Mouse (Mus musculus) stomach, postnatal 0 days (tissue): ENCODE measurements around the gene Ube2n. TPM values are rescaled to one million over a fixed set of nuclear protein-coding genes. Genes with fewer than 3 reads are reported as not detected.

ENCODE experiments used
- ATAC-seq: fragments of 200-750 bp; cut with Nextera tagmentation; 2 replicates; pipeline ENCODE4 v1.8.0; 2017; ENCODE audit not compliant: low FRiP score, low TSS enrichment
- DNase-seq: peaks from one replicate; pipeline ENCODE4 v3.0.0-alpha.2; 2016; ENCODE audit warnings: low spot score
- H3K27ac ChIP-seq: fragments of 300-500 bp; sonication (generic); replicated peaks from 2 replicates; pipeline ENCODE4 v1.5.1; 2014; ENCODE audit warnings: mild to moderate bottlenecking, control low read depth
- H3K27me3 ChIP-seq: fragments of 300-500 bp; sonication (generic); 2 replicates; pipeline ENCODE4 v1.6.1; 2014; ENCODE audit warnings: low read length; ENCODE audit not compliant: control insufficient read depth, insufficient read depth
- H3K36me3 ChIP-seq: fragments of 300-500 bp; sonication (generic); 2 replicates; pipeline ENCODE4 v1.6.1; 2014; ENCODE audit warnings: low read length, mixed read lengths; ENCODE audit not compliant: control insufficient read depth, insufficient read depth
- H3K4me1 ChIP-seq: fragments of 300-500 bp; sonication (generic); replicated peaks from 2 replicates; pipeline ENCODE4 v1.6.1; 2014; ENCODE audit warnings: antibody characterized with exemption; ENCODE audit not compliant: control insufficient read depth, insufficient read depth
- H3K4me2 ChIP-seq: fragments of 300-500 bp; sonication (generic); replicated peaks from 2 replicates; pipeline ENCODE4 v1.6.1; 2014; ENCODE audit warnings: low read depth, mild to moderate bottlenecking, control low read depth, moderate library complexity
- H3K4me3 ChIP-seq: fragments of 300-500 bp; sonication (generic); 2 replicates; pipeline ENCODE4 v1.5.1; 2014; ENCODE audit warnings: low read depth, low read length, control low read depth
- H3K9ac ChIP-seq: fragments of 300-500 bp; sonication (generic); 2 replicates; pipeline ENCODE4 v1.6.1; 2014; ENCODE audit warnings: mild to moderate bottlenecking, low read length, control low read depth, mixed read lengths
- H3K9me3 ChIP-seq: fragments of 300-500 bp; sonication (generic); 2 replicates; pipeline ENCODE4 v1.6.1; 2016; ENCODE audit warnings: low read length; ENCODE audit not compliant: control insufficient read depth
- CTCF ChIP-seq: IDR thresholded peaks from 2 replicates; pipeline ENCODE4 v1.5.1; 2016; ENCODE audit warnings: antibody characterized with exemption, low read depth, mild to moderate bottlenecking, moderate library complexity
- EP300 ChIP-seq: optimal IDR thresholded peaks from 2 replicates; pipeline ENCODE3; 2016; ENCODE audit warnings: antibody characterized with exemption
- WGBS: fragments of 180-500 bp; shearing (Covaris S2); extraction: QIAGEN DNeasy Blood & Tissue Kit; methylation state at CpG from one replicate; pipeline ENCODE4 v1.1.7; 2014; 5-methylcytosine and 5-hydroxymethylcytosine counted together
- polyA plus RNA-seq: library from polyadenylated mRNA; unstranded; fragments of >200 nt; fragmentation: Nextera tagmentation; extraction: Ambion mirVana; gene quantifications from 2 replicates; pipeline ENCODE4 v1.2.1, GENCODE M21; 2015

Gene Ube2n
- polyA plus RNA-seq, 1 experiment from 2014 or later: 229 TPM

DNA sequence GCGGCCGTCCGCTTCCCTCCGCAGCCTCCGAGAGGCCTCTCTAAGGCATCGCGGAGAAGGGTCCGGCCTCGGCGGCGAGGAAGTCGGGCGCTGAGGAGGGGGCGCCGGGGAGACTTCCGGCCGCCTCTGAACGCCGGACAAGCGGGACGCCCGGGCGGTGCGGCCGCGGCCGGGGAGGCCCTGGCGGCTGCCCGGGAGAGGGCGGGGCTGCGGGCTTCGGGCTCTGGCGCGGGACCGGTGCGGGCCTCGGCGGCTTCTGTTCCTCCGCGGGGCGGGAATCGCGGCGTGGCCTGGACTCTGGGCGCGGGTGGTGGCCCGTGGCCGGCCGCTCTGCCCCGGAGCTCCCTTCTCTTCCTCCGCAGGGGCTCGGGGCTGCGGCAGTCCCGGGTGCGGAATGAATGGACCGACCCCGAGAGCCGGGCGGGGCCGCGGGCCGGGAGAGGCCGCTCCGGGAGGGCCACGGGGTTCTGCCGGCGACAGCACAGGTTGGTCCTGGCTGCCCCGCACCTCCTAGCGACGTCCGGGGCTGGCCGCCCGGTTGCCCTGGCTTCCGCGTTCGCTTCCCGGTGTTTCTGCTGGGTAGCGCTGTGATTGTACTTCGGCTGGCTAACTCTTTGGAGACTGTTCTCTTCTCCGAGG is 467 bp downstream of the Ube2n start:
- Histone ChIP-seq H3K4me1 (no peaks in the 10 kb centered on the region), H3K27me3 (no peaks in the 10 kb centered on the region), H3K36me3 (no peaks in the 10 kb centered on the region), H3K9me3 (no peaks in the 10 kb centered on the region), H3K9ac (peak overlapping the region; percentile 97), H3K4me2 (peak overlapping the region; percentile 72), H3K4me3 (peak overlapping the region; percentile 87), H3K27ac (peak overlapping the region; percentile 98)
- DNase-seq: peak; percentile 78
- under 1% methylated on average over 62 of the region's 80 CpGs for WGBS
- TF ChIP-seq EP300: no peak
- TF ChIP-seq CTCF: no peak
- peak; percentile 41 for ATAC-seq

DNA sequence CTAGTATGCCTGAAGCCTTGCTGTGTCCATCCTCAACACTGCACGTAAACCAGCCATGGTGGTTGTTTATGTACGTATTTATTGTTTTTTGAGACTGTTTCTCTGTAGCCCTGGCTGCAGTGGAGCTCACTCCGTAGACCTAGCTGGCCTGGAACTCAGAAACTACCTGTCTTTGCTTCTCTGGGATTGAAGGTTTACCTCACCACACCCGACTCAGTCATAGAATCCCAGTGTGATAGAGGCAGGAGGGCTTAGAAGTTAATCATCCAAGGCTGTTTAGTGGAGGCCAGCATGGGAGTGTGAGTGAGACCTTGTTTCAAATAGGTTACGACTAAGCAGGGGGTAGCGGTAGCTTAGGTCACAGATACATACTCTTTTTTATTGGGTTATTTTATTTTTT is 2.7 kb downstream of the Ube2n start:
- H3K36me3 ChIP-seq: no peaks in the 10 kb centered on the region
- no peak overlapping the region for H3K27ac ChIP-seq
- TF ChIP-seq EP300 (no peak), CTCF (no peak)
- ATAC-seq (no peak), DNase-seq (no peak)
- H3K4me3 ChIP-seq: no peak overlapping the region
- no peaks in the 10 kb centered on the region for H3K4me1 ChIP-seq
- H3K9me3 ChIP-seq: no peaks in the 10 kb centered on the region
- H3K4me2 ChIP-seq: no peak overlapping the region
- 83% methylated on average over 6 of the region's 6 CpGs for WGBS
- H3K27me3 ChIP-seq: no peaks in the 10 kb centered on the region
- no peak overlapping the region for H3K9ac ChIP-seq

DNA sequence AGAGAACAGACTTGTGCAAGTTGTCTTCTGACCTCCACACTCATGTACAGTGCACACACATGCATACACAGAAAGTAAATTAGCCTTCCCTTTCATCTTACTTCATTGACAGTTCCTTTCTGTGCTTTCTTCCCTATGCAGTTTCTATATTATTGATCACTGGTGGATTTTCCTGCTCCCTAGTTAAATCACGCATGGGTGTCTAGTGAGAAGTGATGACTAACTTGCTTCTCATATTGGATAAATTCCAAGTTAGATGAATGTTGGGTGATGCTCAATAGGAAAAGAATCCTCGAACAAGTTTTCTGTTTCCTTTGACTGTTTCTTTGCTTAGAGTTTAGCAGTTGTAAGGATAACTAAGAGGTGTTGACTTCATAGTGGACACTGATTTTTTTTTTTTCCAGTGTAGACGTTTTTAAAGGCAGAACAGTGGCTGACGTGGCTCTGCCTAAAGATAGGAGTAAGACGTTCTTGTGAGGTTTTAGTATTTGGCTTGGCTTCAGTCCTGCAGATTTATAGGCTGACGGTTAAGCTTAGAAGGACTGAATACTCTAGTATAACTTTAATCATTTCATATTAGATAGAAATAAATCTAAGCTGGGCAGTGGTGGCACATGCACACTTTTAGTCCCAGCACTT is 10.2 kb downstream of the Ube2n start:
- Histone ChIP-seq H3K27me3 (no peaks in the 10 kb centered on the region), H3K4me3 (no peak overlapping the region), H3K4me1 (no peaks in the 10 kb centered on the region), H3K4me2 (no peak overlapping the region), H3K36me3 (no peaks in the 10 kb centered on the region), H3K9me3 (no peaks in the 10 kb centered on the region), H3K27ac (no peak overlapping the region), H3K9ac (no peak overlapping the region)
- WGBS: 20% methylated on average over 6 of the region's 6 CpGs
- DNase-seq: no peak
- ATAC-seq: no peak
- TF ChIP-seq EP300: no peak
- TF ChIP-seq CTCF: no peak

DNA sequence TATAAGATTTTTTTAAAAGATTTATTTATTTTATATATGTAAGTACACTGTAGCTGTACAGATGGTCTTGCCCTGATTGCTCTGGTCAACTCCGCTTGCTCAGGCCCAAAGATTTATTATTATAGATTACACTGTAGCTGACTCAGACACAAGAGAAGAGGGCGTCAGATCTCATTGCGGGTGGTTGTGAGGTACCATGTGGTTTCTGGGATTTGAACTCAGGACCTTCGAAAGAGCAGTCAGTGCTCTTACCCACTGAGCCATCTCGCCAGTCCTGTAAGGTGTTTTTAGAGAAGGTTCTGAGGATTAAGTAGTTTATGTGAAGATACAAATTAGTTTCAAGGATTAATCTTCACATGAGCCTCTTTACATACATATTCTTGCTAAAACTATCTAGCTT is 10.9 kb downstream of the Ube2n start:
- Histone ChIP-seq H3K9ac (no peak overlapping the region), H3K4me1 (no peaks in the 10 kb centered on the region), H3K36me3 (no peaks in the 10 kb centered on the region), H3K4me3 (no peak overlapping the region), H3K4me2 (no peak overlapping the region), H3K9me3 (no peaks in the 10 kb centered on the region), H3K27ac (no peak overlapping the region), H3K27me3 (no peaks in the 10 kb centered on the region)
- ATAC-seq (no peak), DNase-seq (no peak)
- TF ChIP-seq EP300: no peak
- TF ChIP-seq CTCF: no peak
- WGBS: 79% methylated on average over 5 of the region's 5 CpGs

DNA sequence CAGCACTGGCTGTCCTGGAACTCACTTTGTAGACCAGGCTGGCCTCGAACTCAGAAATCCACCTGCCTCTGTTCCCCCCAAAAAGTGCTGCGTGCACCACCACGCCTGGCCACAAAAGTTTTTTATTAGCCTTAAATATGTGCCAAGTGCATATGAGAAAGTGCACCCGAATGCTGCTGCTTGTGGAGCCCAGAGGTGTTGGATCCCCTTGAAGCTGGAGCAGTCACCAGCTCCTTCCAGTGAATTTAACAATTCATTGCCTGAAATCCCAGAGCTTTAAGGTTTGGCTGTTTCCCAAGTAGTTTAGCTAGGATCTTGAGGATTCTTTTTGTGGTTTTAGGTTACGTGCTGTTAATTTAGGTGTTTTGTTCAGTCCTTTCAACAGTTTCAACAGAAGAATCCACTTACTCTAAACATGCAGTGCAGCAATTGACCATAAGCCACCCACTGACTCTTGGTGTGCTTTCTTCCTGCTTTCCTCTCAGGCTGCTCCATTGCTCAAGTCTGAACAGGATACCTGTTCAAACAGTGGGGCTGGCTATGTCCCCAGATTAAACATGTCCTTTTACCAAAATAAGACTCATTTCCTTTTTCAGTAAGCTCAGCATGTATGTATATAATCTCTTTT is 11.7 kb downstream of the Ube2n start:
- Histone ChIP-seq H3K4me3 (no peak overlapping the region), H3K4me1 (no peaks in the 10 kb centered on the region), H3K27me3 (no peaks in the 10 kb centered on the region), H3K36me3 (no peaks in the 10 kb centered on the region), H3K27ac (peak overlapping the region; percentile 65), H3K9me3 (no peaks in the 10 kb centered on the region), H3K9ac (no peak overlapping the region), H3K4me2 (no peak overlapping the region)
- 51% methylated on average over 5 of the region's 5 CpGs for WGBS
- ATAC-seq (peak; percentile 76; the same call in 1 of the 2 replicates), DNase-seq (no peak)
- TF ChIP-seq EP300: no peak
- TF ChIP-seq CTCF: no peak
